Mouse (Mus musculus) left cerebral cortex, adult 2 months (tissue): ENCODE measurements around the gene Pawr. TPM values are rescaled to one million over a fixed set of nuclear protein-coding genes. Genes with fewer than 3 reads are reported as not detected.
"Not testable (repeated sequence)": the region's sequence is repeated elsewhere in the genome, so short reads cannot be mapped to it uniquely, and the experiment has no call there.

Experiments
- DNase-seq, 2 experiments: peaks; one replicate each; pipeline ENCODE4 v3.0.0; 2021 to 2022; ENCODE audit warnings: low spot score in 2 of 2, mixed read lengths in 1 of 2; ENCODE audit errors: extremely low spot score in 1 of 2
- H3K27ac ChIP-seq: fragments of 200-600 bp; 2 replicates; pipeline ENCODE4 v1.8.1; 2022
- H3K4me3 ChIP-seq: fragments of 200-600 bp; 2 replicates; pipeline ENCODE4 v1.8.1; 2022
- CTCF ChIP-seq: fragments of 200-600 bp; IDR thresholded peaks from 2 replicates; pipeline ENCODE4 v1.8.1; 2022; ENCODE audit warnings: antibody characterized with exemption, mild to moderate bottlenecking, moderate library complexity
- intact Hi-C: fragments of 180-260 bp; cut with DNase I; formaldehyde crosslinking; loops from one replicate; pipeline ENCODE4 v1.15.1; 2025
- total RNA-seq, 2 experiments: library from RNA; stranded (reverse); gene quantifications; 2 replicates each; pipeline ENCODE4 v1.2.3; 2021

Gene Pawr
- total RNA-seq, 2 experiments from 2014 or later: 2.7 to 3.9 TPM

DNA sequence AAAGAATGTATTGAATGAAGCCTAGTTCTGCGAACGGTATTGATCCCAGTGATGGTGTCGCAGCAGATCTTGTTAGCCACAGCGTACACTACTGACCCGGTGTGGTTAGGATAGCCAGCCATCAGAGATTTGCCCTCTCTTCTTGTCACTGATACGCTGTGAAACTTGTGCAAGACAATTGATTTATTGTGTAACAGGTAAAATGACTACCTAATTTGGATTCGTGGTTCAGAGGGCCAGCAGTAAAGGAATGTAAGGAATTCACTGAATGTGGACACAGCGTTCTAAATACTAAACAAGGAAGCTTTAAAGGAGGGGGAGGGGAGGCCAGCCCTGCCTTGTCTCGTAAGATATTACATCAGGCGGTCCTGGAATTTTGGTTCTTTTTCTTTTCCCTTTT lies 100.3 kb downstream of the Pawr start:
- intact Hi-C loops: loop anchor here (10.0 kb wide), 1 partner anchor 627 kb away; no protein-coding TSS in a partner anchor
- H3K27ac ChIP-seq: no peak overlapping the region
- no peak for TF ChIP-seq CTCF
- DNase-seq: no peak
- no peak overlapping the region for H3K4me3 ChIP-seq

DNA sequence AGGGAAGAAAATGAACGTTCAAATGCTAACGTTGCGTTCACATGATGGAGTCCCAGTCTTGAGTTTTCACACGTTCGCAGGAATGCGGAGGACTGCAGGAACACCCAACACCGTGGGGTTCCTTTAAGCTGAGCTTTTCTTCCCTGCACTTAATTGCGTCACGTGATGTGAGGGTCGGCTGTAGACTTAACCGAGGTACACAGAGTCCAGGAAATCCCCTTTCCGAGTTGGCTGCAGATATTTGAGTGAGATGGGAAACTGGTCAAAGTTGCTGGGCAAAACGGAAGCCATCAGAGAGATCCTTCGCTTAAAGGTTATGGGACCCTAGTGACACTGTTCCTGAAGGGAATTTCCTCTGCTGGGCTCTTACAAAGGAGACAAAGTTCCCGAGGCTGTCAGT lies 102.1 kb downstream of the Pawr start:
- no peak for DNase-seq
- intact Hi-C loops: loop anchor here (10.0 kb wide), 1 partner anchor 629 kb away; no protein-coding TSS in a partner anchor
- Histone ChIP-seq H3K27ac (no peak overlapping the region), H3K4me3 (no peak overlapping the region)
- no peak for TF ChIP-seq CTCF

DNA sequence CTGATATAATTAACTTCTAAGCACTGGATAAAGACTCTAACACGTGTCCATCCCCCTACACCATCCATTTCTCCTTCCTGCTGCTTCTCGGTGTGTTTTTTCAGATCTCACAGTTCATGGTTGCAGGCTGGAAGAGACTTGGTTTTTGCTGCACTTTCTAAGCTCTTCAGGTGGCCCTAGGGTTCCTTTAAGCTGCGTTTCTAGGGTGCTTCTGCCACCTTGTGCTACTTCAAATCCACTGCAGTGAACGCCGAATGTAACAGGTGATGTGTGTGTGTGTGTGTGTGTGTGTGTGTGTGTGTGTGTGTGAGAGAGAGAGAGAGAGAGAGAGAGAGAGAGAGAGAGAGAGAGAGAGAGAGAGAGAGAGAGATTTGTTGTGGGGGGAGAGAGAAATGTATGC lies 103.7 kb downstream of the Pawr start:
- H3K4me3 ChIP-seq: no peak overlapping the region
- TF ChIP-seq CTCF: peak; percentile 47
- intact Hi-C loops: loop anchor here (1.0 to 10.0 kb wide), 2 partner anchors 134 to 631 kb away; no protein-coding TSS in a partner anchor
- no peak for DNase-seq
- no peak overlapping the region for H3K27ac ChIP-seq

DNA sequence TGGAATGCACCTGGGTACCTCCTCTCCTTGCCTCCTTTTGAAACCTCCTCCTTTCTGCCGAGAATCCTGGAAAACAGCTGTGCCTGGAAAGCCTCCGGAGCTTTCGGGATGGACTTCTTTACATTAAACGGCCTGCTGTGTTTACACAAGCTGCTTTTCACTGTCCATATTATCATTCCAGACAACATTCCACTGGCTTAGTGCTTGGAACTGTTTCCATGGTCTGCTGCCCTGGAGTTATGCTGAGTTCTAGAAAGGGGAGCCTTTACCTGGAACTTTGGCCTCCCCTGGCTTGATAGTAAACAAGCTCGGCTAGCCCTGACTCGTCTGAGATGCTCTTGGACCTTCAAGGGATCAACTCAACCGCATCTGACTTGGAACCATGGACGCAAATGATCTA lies 104.4 kb downstream of the Pawr start:
- intact Hi-C loops: loop anchor here (10.0 kb wide), 1 partner anchor 632 kb away; no protein-coding TSS in a partner anchor
- Histone ChIP-seq H3K4me3 (no peak overlapping the region), H3K27ac (no peak overlapping the region)
- no peak for DNase-seq
- TF ChIP-seq CTCF: no peak

DNA sequence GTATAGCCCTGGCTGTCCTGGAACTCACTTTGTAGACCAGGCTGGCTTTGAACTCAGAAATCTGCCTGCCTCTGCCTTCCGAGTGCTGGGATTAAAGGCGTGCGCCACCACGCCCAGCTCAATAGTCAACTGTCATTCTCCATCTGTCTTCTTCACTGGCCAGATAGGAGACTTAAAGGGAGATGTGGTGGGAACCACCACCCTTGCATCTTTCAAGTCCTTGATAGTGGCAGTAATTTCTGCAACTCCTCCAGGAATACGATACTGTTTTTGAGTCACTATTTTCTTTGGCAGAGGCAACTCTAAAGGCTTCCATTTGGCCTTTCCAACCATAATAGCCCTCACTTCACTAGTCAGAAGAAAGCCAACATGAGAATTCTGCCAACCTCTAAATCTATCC lies 108.3 kb downstream of the Pawr start:
- not testable (repeated sequence) for H3K4me3 ChIP-seq, H3K27ac ChIP-seq, DNase-seq
- intact Hi-C loops: loop anchor here (10.0 kb wide), 2 partner anchors 105 to 505 kb away; partner anchors contain the start of gene Pawr

DNA sequence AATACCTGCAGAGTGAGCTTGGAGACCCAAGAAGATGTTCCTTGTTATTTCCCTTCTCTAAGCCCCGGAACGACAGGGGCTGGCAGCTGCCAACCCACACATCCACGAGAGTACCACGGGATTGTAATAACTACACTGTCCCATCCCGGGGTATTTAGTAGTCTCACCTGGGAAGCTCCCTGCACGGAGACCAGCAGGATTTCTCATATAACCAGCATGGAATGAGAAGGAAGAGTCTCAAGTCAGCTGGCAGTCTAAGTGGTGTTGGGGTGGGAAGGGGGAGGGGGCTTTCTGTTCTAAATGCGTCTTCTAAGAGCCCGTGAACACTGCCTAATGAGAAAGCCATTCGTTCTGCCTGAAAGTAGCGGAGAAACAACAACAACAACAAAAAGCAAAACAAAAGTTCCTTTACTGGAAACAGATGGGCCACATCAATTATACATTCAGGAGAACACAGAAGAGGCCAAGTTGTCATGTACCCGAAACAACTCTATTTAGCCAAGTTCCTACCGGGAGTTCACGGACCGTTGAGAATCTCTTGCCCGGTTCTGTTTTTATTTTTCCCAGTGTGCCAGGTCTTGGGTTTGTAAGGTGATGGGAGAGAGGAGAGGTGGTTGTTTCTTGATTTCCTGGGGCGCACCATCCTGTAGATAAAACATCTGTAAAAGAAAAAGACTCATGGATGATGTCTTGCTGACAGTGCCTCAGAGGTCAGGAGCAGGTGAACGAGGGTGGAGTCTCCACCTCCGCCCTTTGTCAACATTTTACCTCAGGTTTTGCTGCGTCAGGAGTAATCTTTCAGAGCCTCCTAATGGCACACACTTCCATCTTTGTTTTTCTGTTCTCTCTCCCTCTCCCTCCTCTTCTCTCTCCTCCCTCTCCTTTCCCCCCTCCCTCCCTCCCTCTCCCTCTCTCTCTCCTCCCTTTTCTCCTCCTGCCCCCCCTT lies 112.3 kb downstream of the Pawr start:
- H3K4me3 ChIP-seq: no peak overlapping the region
- no peak for DNase-seq
- intact Hi-C loops: loop anchor here (10.0 kb wide), 2 partner anchors 109 to 509 kb away; partner anchors contain the start of gene Pawr
- no peak overlapping the region for H3K27ac ChIP-seq
- TF ChIP-seq CTCF: no peak

DNA sequence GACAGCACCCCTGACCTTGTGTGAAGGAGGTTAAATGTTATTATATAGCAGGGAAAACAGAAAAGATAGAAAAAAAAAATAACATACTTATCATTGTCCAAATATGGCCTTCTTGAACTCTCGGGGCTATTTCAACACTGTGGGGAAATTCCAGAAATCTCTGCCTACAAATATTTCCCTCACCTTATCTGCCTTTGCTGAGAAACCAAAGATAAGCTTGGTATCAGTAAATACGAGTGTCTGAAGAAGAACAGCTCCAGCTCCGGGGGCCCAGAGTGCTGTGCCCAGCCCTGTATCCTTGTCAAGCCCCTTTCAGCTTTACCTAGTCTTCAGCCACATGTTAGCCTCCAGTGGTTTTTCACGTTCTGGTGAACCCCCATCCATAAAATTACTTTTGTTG lies 113.2 kb downstream of the Pawr start:
- H3K4me3 ChIP-seq: no peak overlapping the region

DNA sequence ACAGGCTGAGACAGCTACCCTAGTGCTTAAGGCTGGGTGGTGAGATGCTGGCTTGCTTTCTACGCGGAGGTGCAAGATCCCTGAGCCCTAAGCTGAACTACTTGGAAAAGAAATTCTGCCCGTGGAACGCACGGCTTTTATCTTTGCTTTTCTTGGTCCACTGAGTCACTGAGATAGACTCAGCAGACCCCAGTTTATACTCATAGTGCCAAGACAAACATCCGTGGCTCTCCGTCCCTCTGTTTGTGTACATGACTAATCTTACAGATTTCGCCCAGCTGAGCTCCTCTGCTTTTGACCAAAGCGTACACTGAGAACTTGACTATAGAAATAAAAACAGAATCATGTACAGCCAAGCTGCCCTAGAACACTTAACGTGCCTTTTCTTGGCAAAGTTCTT lies 113.7 kb downstream of the Pawr start:
- H3K4me3 ChIP-seq: no peak overlapping the region
- no peak overlapping the region for H3K27ac ChIP-seq
- TF ChIP-seq CTCF: no peak
- DNase-seq: no peak
- intact Hi-C loops: loop anchor here (10.0 kb wide), 2 partner anchors 111 to 511 kb away; partner anchors contain the start of gene Pawr

More for the DNA sequence above, 113.2 kb downstream of the Pawr start:
- DNase-seq: no peak
- H3K27ac ChIP-seq: no peak overlapping the region
- no peak for TF ChIP-seq CTCF
- intact Hi-C loops: loop anchor here (10.0 kb wide), 2 partner anchors 110 to 510 kb away; partner anchors contain the start of gene Pawr

DNA sequence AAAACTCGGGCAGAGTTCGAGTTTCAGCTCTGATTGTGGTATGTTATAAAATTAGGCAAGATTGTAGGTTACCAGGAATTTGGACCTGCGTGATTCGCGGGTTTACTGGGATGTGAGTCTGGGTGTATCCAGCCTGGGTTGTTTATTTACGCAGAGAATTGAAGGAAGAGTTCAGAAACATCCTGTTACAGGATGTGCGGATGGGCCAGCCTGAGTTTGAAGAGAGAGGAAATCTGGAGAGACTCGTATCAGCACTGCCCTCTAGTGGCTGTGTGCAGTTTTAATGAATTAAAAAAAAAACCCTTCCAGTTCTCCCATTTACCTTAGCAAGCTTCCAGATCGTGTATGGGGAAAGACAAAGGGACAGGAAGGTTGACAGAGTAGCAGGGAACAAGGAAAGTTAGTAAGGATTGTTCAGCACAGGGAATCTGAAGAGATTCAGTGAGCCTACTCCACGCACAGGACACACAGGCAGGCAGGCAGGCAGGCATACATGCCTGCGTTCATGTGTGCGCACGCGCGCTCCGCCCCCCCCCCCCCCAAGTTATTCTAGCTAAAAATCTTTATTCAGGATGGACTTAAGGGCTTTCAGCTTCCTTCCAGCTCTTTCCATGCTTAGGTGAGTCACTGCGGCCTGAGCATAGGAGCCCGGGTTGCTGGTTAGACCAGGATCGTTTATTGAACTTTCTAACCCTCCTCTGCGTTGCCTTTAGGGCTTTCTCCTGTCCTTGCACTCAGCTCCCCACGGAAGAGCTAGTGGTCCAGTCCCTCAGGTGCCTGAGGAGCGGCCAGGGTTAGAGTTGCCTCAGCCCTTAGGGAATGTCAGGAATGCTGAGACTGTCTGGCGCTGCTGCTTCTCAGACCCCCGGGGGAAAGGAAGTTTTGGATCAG lies 114.4 kb downstream of the Pawr start:
- TF ChIP-seq CTCF: peak; percentile 75
- Histone ChIP-seq H3K27ac (peak overlapping the region; percentile 36; the same call in 1 of the 2 replicates), H3K4me3 (peak overlapping the region; percentile 35)
- DNase-seq: peak; percentile 33 to 60
- intact Hi-C loops: loop anchor here (10.0 kb wide), 2 partner anchors 111 to 511 kb away; partner anchors contain the start of gene Pawr

DNA sequence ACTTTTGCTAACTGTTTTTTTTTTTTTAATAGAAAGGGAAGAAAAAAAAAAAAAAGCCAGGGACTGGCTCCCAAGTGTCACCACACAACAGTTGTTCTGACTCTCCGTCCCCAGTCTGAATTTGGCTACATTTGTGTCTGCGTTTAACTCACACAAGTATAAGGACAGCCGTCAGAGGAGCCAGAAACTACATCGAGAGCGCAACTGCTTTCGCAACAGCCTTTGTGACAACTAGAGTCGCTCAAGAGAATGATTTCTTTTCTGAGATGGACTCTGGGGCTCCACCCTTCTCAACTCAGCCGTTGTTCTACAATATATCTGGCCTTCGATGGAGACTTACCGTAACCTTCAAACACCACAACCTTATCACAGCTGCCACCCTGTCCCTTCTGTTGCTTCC lies 115.3 kb downstream of the Pawr start:
- no peak for TF ChIP-seq CTCF
- intact Hi-C loops: loop anchor here (10.0 kb wide), 2 partner anchors 112 to 512 kb away; partner anchors contain the start of gene Pawr
- DNase-seq: no peak
- no peak overlapping the region for H3K4me3 ChIP-seq
- no peak overlapping the region for H3K27ac ChIP-seq

DNA sequence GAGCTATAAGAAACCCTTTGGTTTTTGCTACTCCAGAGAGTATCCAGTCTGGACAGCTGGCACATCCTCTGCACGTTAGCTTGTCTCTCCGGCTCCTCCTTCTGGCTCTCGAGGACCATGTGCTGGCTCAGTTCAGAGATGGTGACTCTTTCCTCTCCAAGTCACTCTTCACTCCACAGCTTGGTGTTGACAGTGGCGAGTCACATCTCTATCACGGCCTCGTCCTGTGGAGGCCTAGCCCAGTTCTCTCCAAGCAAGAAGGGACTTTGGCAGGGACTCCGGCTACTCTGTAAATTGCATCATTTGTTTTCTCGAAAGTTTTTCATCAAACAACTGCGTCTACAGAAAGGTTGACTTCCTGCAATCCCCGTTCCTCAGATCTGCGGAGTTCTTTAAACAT lies 116.5 kb downstream of the Pawr start:
- Histone ChIP-seq H3K4me3 (no peak overlapping the region), H3K27ac (no peak overlapping the region)
- intact Hi-C loops: loop anchor here (10.0 kb wide), 2 partner anchors 114 to 514 kb away; partner anchors contain the start of gene Pawr
- no peak for DNase-seq
- TF ChIP-seq CTCF: no peak
